Mouse (Mus musculus): ENCODE results near the gene Olfr47. TPM values are rescaled to one million over a fixed set of nuclear protein-coding genes. Genes with fewer than 3 reads are reported as not detected.

The Olfr47 gene
- total RNA-seq, 2 experiments from 2014 or later = not detected

Other genes with a start within 250 kb of the Olfr47 start
- not detected for gene Olfr441, start 125.2 kb upstream of the Olfr47 start, total RNA-seq (2021)
- gene Olfr237-ps1, start 85.0 kb upstream of the Olfr47 start, total RNA-seq (2021) = not detected
- gene Olfr437, start 68.2 kb upstream of the Olfr47 start, total RNA-seq (2021) = not detected
- not detected for gene Olfr13, start 59.4 kb upstream of the Olfr47 start, total RNA-seq (2021)
- gene Olfr435, start 34.4 kb upstream of the Olfr47 start, total RNA-seq (2021) = not detected
- not detected for gene Olfr434, start 18.5 kb upstream of the Olfr47 start, total RNA-seq (2021)
- 10 to 100 TPM; 14.0 to 14.1 TPM for gene Arhgef5, start 34.1 kb downstream of the Olfr47 start, total RNA-seq (2021)
- not detected for gene Nobox, start 78.0 kb downstream of the Olfr47 start, total RNA-seq (2021)